Mouse (Mus musculus): ENCODE measurements at regions not wholly inside any gene's neighbourhood (a gene's known extent, or its start where the extent isn't known, plus 50 kb on each side); places are given as distances from the start of the nearest gene placed in this dataset.
"Not testable (repeated sequence)": the region's sequence is repeated elsewhere in the genome, so short reads cannot be mapped to it uniquely, and the experiment has no call there.

GRCm38 (mm10) chr10:14333344-14333743, 212.1 kb downstream of the Adgrg6 start:
- DNase-seq: no peak

DNA sequence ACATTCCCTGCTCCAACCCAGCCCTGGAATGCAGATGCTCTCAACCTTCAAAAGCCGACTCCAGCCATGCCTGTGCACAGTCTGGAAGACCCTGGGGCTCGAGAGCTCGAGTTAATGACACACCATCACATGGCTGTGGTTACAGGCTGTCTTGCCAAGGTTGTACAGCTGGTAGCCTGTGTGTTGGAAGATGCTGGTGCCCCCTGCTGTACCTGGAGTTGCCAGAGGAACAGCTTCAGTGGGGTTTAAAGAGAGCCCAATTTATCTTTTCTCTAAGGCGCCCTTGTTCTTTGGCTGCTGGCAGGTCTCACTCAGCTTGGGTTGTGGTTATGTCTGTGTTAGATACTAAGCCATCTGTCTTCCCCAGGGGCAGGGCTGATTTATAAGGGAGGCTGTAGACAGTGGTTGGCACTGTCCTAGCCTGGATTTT, 212.8 kb downstream of the Adgrg6 start:
- no peak for DNase-seq

GRCm38 (mm10) chr10:14328846-14329245, 216.6 kb downstream of the Adgrg6 start:
- no peak for DNase-seq

DNA sequence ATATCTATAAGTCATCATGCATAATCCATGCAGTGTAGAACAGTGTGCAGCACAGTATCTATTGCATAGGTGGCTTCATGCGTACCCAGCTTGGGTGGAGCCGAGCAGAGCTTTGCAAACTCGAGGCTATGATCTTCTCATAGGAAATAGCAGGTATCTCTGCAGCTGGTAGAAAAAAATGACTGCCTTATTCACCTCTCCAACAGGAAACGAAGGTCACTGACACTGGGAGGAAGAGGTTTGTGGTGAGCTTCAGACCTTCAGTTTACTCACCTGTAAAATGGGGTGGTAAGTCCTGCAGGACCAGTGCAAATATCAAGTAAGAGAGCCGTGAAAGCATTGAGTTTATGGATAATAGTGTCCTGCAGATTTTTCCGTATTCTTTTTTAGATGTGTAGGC, 219.2 kb downstream of the Adgrg6 start:
- no peak for DNase-seq

DNA sequence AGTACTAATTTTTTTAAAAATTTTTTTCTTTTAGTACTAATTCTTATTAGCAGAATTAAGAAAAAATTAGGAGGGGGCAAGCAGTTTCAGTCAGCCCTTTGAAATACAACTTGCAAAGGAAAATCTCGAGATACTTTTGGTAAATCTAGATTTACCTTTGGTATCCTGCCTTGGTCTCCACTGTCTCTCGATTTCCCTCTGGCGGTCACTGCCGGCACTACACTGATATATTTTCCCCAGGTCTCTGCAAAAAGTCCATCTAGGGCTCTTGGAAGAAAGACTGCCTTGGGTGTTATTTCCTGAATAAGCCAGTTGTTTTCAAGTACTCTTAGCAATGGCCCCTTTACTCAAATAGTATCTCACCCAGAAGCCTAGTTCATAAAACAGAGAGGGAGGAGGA, 224.0 kb downstream of the Adgrg6 start:
- peak; percentile 51 for DNase-seq

DNA sequence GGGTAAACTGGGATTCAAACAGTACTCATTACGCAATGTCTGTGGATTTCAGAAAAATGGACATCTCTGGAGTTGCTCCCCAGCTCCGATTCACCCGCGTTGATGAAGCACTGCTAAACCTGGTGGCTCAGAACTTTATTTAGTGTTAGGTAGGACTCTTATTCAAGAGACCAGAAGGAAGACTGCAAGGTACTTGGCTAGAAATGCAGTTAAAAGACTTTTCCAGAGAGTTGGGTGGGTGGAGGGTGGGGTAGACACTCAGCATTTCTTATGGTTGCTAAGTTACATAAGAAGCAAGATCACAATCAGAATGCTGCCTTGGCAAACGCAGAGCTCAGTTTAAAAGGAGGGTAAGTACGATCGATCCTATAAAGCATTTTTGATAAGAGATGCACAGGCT, 230.2 kb downstream of the Adgrg6 start:
- no peak for DNase-seq

- DNase-seq: no peak
These were observed 230.9 kb downstream of the Adgrg6 start for GRCm38 (mm10) chr10:14314607-14315006.

DNA sequence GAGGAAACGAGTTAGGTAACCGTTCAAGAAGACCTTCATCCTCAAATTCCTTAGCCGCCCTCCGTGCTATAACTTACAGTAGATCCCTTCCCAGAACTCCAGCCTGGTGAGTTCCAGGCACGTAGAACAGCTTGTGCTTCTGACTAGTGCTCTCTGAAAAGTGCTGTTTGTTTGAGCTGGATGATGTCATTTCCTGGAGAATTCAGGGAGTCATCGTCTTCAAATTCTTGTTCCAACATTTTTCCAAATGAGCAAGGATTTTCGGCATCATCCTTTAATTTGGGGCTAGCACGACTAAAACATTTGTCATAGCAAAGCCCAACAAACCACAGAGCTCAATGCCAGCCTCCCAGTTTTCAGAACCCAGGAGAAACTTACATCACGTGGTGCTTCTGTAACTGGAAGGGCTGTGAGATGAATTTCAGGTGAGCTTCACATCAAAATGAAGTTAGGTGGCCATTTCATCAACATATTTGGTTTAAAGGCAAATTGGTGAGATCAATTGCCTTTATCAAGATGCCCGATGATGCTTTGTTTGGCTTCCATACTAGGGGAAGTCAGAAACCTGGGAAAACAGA, 231.4 kb downstream of the Adgrg6 start:
- no peak for DNase-seq

GRCm38 (mm10) chr10:14312959-14313358, 232.5 kb downstream of the Adgrg6 start:
- no peak for DNase-seq

- no peak for DNase-seq
These were observed 233.5 kb downstream of the Adgrg6 start for GRCm38 (mm10) chr10:14311962-14312361.

- DNase-seq: no peak
These were observed 238.6 kb downstream of the Adgrg6 start for GRCm38 (mm10) chr10:14306811-14307210.

- no peak for DNase-seq
These were observed 242.0 kb downstream of the Adgrg6 start for GRCm38 (mm10) chr10:14303476-14303875.

DNA sequence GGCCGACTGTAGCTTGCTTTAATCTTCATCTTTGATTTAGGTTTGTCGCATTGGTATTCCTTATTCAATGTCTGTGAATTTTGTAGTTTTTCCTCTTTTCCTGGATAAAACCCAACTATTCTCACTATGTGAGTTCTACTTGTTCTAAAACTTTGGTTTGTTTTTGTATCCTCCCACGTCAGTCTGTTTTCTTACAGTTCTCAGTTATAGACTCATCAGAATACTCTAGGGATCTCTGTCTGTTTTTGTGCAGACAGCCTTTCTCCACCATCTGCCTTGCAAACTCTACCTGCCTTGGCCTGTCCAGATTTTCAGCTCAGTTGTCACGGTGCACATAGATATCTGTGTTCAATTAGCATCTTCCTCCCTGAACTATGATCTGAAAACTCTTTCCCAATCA, 249.3 kb downstream of the Adgrg6 start:
- no peak for DNase-seq

DNA sequence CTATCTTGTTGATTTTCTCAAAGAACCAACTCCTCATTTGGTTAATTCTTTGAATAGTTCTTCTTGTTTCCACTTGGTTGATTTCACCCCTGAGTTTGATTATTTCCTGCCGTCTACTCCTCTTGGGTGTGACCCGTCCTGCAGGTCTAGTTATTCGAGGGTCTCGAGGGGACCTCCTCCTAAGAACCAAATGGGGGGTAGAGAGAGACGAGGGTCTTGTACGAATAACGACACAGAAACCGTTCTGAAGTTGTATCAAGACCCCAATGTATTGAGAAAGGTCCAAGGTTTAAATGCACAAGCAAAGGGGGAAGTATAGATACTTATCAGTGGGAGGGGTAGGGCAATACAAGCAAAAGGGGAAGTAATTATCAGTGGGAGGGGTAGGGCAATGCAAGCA, 252.8 kb downstream of the Adgrg6 start:
- not testable (repeated sequence) for DNase-seq

GRCm38 (mm10) chr10:14287551-14287950, 257.9 kb downstream of the Adgrg6 start:
- DNase-seq: no peak

DNA sequence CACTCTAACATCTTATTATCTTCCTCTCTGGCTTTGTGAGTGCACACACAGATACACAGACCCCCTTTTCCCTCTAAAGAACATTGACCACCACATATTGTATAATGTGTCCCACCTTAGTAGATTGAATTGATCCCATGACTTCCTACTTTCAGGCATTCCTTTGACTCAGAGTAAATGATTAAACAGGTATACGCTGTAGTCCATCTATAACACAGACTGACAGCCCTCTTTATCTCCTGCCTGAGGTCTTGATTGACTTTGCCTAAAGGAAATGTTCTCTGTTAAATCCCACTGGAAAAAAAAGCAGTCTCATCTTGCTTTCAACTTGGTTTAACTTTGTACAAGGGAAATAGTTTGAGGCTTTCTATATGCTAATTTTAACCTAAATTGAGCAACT, 268.8 kb downstream of the Adgrg6 start:
- DNase-seq: no peak

DNA sequence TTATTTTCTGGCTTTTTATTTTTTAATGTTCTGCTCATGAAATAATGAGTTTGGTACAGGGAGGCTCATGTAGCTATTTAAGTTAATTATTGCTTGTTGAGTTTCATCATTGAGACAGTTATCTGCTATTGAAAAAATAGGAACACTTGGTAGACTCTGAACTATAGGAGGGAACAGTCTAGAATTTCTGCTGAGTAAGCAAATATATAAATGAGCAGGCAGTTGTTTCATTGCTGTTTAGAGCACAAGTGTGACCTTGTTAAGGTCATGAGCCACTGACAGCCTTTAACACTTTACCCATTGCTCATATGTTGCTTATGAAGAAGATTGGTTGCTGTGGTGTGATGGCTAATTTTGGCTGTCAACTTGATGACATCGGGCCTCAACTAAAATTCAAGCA, 270.0 kb downstream of the Adgrg6 start:
- DNase-seq: no peak

GRCm38 (mm10) chr10:14270008-14270407, 275.5 kb downstream of the Adgrg6 start:
- DNase-seq: no peak

GRCm38 (mm10) chr10:14267641-14268040, 277.8 kb downstream of the Adgrg6 start:
- no peak for DNase-seq

DNA sequence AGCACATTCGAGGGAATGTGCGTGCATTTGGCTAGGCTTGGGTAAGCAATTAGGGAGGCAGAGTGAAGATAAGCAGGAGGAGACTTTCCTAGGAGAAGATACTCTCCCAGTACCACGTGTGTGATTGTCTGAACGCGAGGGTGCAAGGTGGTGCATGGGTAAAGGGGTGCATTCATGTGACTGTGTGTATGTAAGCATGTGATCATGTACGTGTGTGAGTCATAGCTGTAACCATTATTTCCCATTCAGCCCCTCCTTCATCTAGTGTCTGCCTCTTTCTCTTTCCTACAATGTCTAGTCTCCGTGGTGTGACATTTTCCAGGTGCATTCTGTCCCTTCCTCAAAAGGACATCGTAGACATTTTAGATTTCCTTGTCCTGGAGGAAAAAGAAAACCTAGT, 273.8 kb downstream of the Hivep2 start:
- no peak for DNase-seq

GRCm38 (mm10) chr10:14234896-14235604, 269.2 kb downstream of the Hivep2 start:
- no peak for DNase-seq

- no peak for DNase-seq
These were observed 268.2 kb downstream of the Hivep2 start for GRCm38 (mm10) chr10:14234005-14234602.

DNA sequence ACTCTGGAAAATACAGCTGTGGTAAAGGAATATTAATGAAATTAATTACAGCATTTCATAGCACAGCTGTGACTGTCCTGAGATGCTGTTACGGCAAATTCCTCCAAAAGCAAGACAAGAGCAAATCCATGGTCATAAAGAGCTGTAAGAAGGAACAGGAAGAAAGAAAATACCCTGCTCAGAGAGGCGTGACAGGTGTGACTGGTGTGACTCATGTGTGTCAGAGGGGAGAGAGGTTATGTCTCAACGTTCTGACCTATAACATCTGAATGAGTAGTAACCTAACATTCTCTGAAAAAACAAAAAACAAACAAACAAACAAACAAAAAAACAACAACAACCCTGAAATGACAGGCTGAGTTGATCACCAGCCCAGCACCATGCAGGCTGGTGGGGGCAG, 267.5 kb downstream of the Hivep2 start:
- no peak for DNase-seq

GRCm38 (mm10) chr10:14231464-14231863, 265.6 kb downstream of the Hivep2 start:
- DNase-seq: no peak

Data from liver (tissue).